8 mouse cellular contexts compared by ENCODE assay signal in the genomic region with DNA sequence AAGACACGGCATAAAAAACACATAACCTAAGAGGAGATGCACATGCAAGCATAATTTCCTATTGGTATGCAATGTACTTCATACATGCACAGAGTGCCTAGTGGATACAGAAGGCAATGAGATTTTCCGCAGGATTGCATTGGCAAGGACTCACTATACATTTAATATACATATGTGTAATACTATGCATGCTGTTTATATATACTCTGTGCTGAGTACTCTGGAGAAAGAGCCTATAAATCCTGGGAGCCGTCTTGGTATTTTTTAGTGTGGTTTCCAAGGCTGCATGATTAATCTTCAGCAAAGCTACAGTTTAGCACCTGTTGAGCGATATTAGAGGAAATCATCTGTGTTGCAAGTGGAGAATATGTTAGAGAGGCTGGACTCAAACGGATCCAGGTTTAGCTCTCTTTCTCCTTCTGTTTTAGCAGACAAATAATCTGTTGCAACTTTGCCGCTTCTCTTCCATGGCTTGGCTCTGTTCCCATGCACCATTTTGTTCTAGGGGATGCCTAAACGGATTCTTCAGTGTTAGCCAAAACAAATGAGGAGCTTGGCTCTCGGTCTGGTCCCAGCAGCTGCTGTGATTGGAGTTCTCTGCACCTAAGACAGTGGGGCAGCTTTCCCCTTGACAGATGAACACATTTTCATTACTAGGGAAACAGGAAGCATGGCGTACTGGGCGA.
DNase-seq lines count a peak whose midpoint lies in the region; ATAC-seq and TF ChIP-seq lines count a peak whose summit lies in the region.

No protein-coding gene starts in this region.

- intact Hi-C loops in heart, adult 2 months (cut with DNase I): no loop called here

- TF ChIP-seq POLR2A in heart, adult 2 months (IDR thresholded peaks at IDR 0.05; ENCODE audit: insufficient read depth, low read depth, low read length): no peak
- TF ChIP-seq POLR2A in limb, embryonic 14.5 days (IDR thresholded peaks at IDR 0.05; ENCODE audit: borderline replicate concordance, extremely low read depth, insufficient read depth, insufficient read length): no peak

- TF ChIP-seq EP300 in heart, adult 2 months (IDR thresholded peaks at IDR 0.05; ENCODE audit: insufficient read depth, low read depth, low read length): no peak

- no peak overlapping the region for H3K4me2 ChIP-seq in kidney, postnatal 0 days (ENCODE audit: low read length)
- H3K4me2 ChIP-seq in limb, embryonic 14.5 days (replicated peaks; ENCODE audit: low read depth, low read length, severe bottlenecking): no peak overlapping the region

- no peaks in the 10 kb centered on the region for H3K79me2 ChIP-seq in heart, adult 2 months (replicated peaks; ENCODE audit: control insufficient read depth, insufficient read depth, low read length)

- DNase-seq in heart, adult 2 months: peak; percentile 24 to 37
- DNase-seq in heart, embryonic 10.5 days (ENCODE audit: low spot score): no peak
- peak; percentile 30 to 68 for DNase-seq in frontal cortex, adult 2 months (ENCODE audit: extremely low spot score in 1 of 2, low spot score in 1 of 2)
- peak; percentile 55 for DNase-seq in kidney, postnatal 0 days (ENCODE audit: low spot score)
- peak; percentile 57 for DNase-seq in limb, embryonic 14.5 days (ENCODE audit: low spot score)
- DNase-seq in testis, postnatal 10 days (ENCODE audit: low spot score): peak; percentile 42

- no peak overlapping the region for H3K9ac ChIP-seq in heart, adult 2 months (ENCODE audit: low read depth, low read length)
- H3K9ac ChIP-seq in kidney, postnatal 0 days (ENCODE audit: low read depth, low read length): no peak overlapping the region
- no peak overlapping the region for H3K9ac ChIP-seq in limb, embryonic 14.5 days (ENCODE audit: low read depth, low read length, severe bottlenecking)

- no peaks in the 10 kb centered on the region; the same call in 1 of the 2 replicates for H3K4me1 ChIP-seq in heart, adult 2 months (ENCODE audit: control insufficient read depth, insufficient read depth, low read length)
- no peaks in the 10 kb centered on the region for H3K4me1 ChIP-seq in heart, embryonic 10.5 days
- H3K4me1 ChIP-seq in kidney, postnatal 0 days (replicated peaks; ENCODE audit: insufficient read depth, low read length): no peaks in the 10 kb centered on the region
- peaks cover 7% of the 10 kb centered on the region; the same call in 1 of the 2 replicates for H3K4me1 ChIP-seq in limb, embryonic 14.5 days (ENCODE audit: control insufficient read depth, insufficient read depth, low read length)

- H3K9me3 ChIP-seq in heart, embryonic 10.5 days: no peaks in the 10 kb centered on the region
- H3K9me3 ChIP-seq in kidney, postnatal 0 days (replicated peaks; ENCODE audit: low read length): no peaks in the 10 kb centered on the region
- H3K9me3 ChIP-seq in limb, embryonic 14.5 days (ENCODE audit: control insufficient read depth, low read length): no peaks in the 10 kb centered on the region

- no peak for TF ChIP-seq CTCF in heart, adult 2 months (IDR thresholded peaks at IDR 0.05)
- no peak for TF ChIP-seq CTCF in kidney, postnatal 0 days (IDR thresholded peaks at IDR 0.05; ENCODE audit: low read depth)

- ATAC-seq in kidney, postnatal 0 days (replicated peaks; ENCODE audit: low FRiP score, low read depth): no peak
- ATAC-seq in limb, embryonic 14.5 days (ENCODE audit: low FRiP score, low read depth): no peak
- ATAC-seq in inflammation-experienced regulatory T-cells, adult 6 months: no peak
- no peak for ATAC-seq in monocyte, adult 5-6 weeks (replicated peaks; ENCODE audit: insufficient number of reproducible peaks, low FRiP score, low TSS enrichment, poor library complexity, severe bottlenecking)

- H3K36me3 ChIP-seq in heart, adult 2 months (ENCODE audit: control insufficient read depth, insufficient read depth, low read length): no peaks in the 10 kb centered on the region
- H3K36me3 ChIP-seq in heart, embryonic 10.5 days: no peaks in the 10 kb centered on the region
- no peaks in the 10 kb centered on the region for H3K36me3 ChIP-seq in kidney, postnatal 0 days (ENCODE audit: insufficient read depth, low read length)
- no peaks in the 10 kb centered on the region for H3K36me3 ChIP-seq in limb, embryonic 14.5 days (ENCODE audit: control insufficient read depth, insufficient read depth, low read length)

- H3K27ac ChIP-seq in heart, adult 2 months: no peak overlapping the region
- no peak overlapping the region for H3K27ac ChIP-seq in heart, embryonic 10.5 days
- no peak overlapping the region for H3K27ac ChIP-seq in kidney, postnatal 0 days
- H3K27ac ChIP-seq in limb, embryonic 14.5 days (replicated peaks; ENCODE audit: low read depth, low read length): peak overlapping the region; percentile 21

- WGBS in heart, adult 2 months: 64% methylated on average over 10 of the region's 10 CpGs
- WGBS in heart, embryonic 10.5 days: 85% methylated on average over 10 of the region's 10 CpGs
- 63% methylated on average over 10 of the region's 10 CpGs for WGBS in kidney, postnatal 0 days
- 66% methylated on average over 10 of the region's 10 CpGs for WGBS in limb, embryonic 14.5 days

- no peak overlapping the region for H3K4me3 ChIP-seq in heart, adult 2 months
- H3K4me3 ChIP-seq in heart, embryonic 10.5 days: no peak overlapping the region
- no peak overlapping the region for H3K4me3 ChIP-seq in kidney, postnatal 0 days (replicated peaks; ENCODE audit: low read depth, low read length)
- no peak overlapping the region for H3K4me3 ChIP-seq in limb, embryonic 14.5 days (replicated peaks; ENCODE audit: low read length)

- no peaks in the 10 kb centered on the region for H3K27me3 ChIP-seq in heart, adult 2 months (ENCODE audit: control insufficient read depth, insufficient read depth, low read length)
- H3K27me3 ChIP-seq in heart, embryonic 10.5 days (ENCODE audit: insufficient read depth, poor library complexity, severe bottlenecking): no peaks in the 10 kb centered on the region
- H3K27me3 ChIP-seq in kidney, postnatal 0 days (ENCODE audit: insufficient read depth, low read length): no peaks in the 10 kb centered on the region
- no peaks in the 10 kb centered on the region for H3K27me3 ChIP-seq in limb, embryonic 14.5 days (ENCODE audit: control insufficient read depth, insufficient read depth, low read length)
